Mouse (Mus musculus): ENCODE results near the gene Gng12. TPM values are rescaled to one million over a fixed set of nuclear protein-coding genes. Genes with fewer than 3 reads are reported as not detected.
"Not testable (repeated sequence)": the region's sequence is repeated elsewhere in the genome, so short reads cannot be mapped to it uniquely, and the experiment has no call there.

Gng12 gene
- polyA plus RNA-seq, 1 experiment from 2014 or later, result 169 TPM

- POLR2A ChIA-PET, result interaction anchor here (0.9 kb wide), 1 partner anchor 31 kb away, joined by 5 read pairs; no protein-coding TSS in a partner anchor
- in situ Hi-C loops (cut with MboI; ENCODE audit: low pct_unique_long_range_greater_than_20kb), result no loop called here
- DNase-seq (ENCODE audit: low read depth, low spot score) (no peak), ATAC-seq (no peak)
- no peak for TF ChIP-seq CTCF (IDR thresholded peaks at IDR 0.05)
- CTCF ChIA-PET, result interaction anchor here (1.0 to 2.0 kb wide), 2 partner anchors 10 to 53 kb away, joined by 3 to 4 read pairs; no protein-coding TSS in a partner anchor
- H3K27me3 ChIP-seq, result no peaks in the 10 kb centered on the region
These were observed 119.7 kb downstream of the Gng12 start for GRCm38 (mm10) chr6:67015739-67016519.

GRCm38 (mm10) chr6:67016520-67017111 lies 120.4 kb downstream of the Gng12 start:
- ATAC-seq (no peak), DNase-seq (ENCODE audit: low read depth, low spot score) (no peak)
- ChIA-PET POLR2A (interaction anchor here (0.9 kb wide), 1 partner anchor 31 kb away, joined by 5 read pairs; no protein-coding TSS in a partner anchor), CTCF (interaction anchor here (1.4 to 2.0 kb wide), 2 partner anchors 10 to 54 kb away, joined by 4 to 5 read pairs; no protein-coding TSS in a partner anchor)
- H3K27me3 ChIP-seq, result no peaks in the 10 kb centered on the region
- in situ Hi-C loops (cut with MboI; ENCODE audit: low pct_unique_long_range_greater_than_20kb), result no loop called here
- TF ChIP-seq CTCF (IDR thresholded peaks at IDR 0.05), result no peak

GRCm38 (mm10) chr6:67018365-67018764 lies 122.2 kb downstream of the Gng12 start:
- no peaks in the 10 kb centered on the region for H3K27me3 ChIP-seq
- ChIA-PET POLR2A (no interaction called here), CTCF (no interaction called here)
- in situ Hi-C loops (cut with MboI; ENCODE audit: low pct_unique_long_range_greater_than_20kb), result no loop called here
- TF ChIP-seq CTCF (IDR thresholded peaks at IDR 0.05), result no peak
- no peak for ATAC-seq
- DNase-seq (ENCODE audit: low read depth, low spot score), result no peak

GRCm38 (mm10) chr6:67019001-67019400 lies 122.8 kb downstream of the Gng12 start:
- CTCF ChIA-PET; POLR2A ChIA-PET; in situ Hi-C loops (cut with MboI; ENCODE audit: low pct_unique_long_range_greater_than_20kb); DNase-seq (ENCODE audit: low read depth, low spot score); H3K27me3 ChIP-seq; ATAC-seq: not testable (repeated sequence)

- ChIA-PET POLR2A (no interaction called here), CTCF (interaction anchor here (1.7 kb wide), 1 partner anchor 56 kb away, joined by 3 read pairs; no protein-coding TSS in a partner anchor)
- no peak for TF ChIP-seq CTCF (IDR thresholded peaks at IDR 0.05)
- DNase-seq (ENCODE audit: low read depth, low spot score), result no peak
- no peaks in the 10 kb centered on the region for H3K27me3 ChIP-seq
- ATAC-seq, result no peak
- in situ Hi-C loops (cut with MboI; ENCODE audit: low pct_unique_long_range_greater_than_20kb), result no loop called here
These were observed 125.1 kb downstream of the Gng12 start for GRCm38 (mm10) chr6:67021308-67021707.

GRCm38 (mm10) chr6:67023729-67024128 lies 127.5 kb downstream of the Gng12 start:
- ChIA-PET POLR2A (no interaction called here), CTCF (no interaction called here)
- H3K27me3 ChIP-seq, result no peaks in the 10 kb centered on the region
- in situ Hi-C loops (cut with MboI; ENCODE audit: low pct_unique_long_range_greater_than_20kb), result no loop called here
- DNase-seq (ENCODE audit: low read depth, low spot score), result no peak
- no peak for TF ChIP-seq CTCF (IDR thresholded peaks at IDR 0.05)
- ATAC-seq, result no peak

- in situ Hi-C loops (cut with MboI; ENCODE audit: low pct_unique_long_range_greater_than_20kb), result loop anchor here (5.0 kb wide), 1 partner anchor 59 kb away; no protein-coding TSS in a partner anchor
These were observed 130.5 kb downstream of the Gng12 start for GRCm38 (mm10) chr6:67026661-67027060.

GRCm38 (mm10) chr6:67027438-67028142 lies 131.4 kb downstream of the Gng12 start:
- ChIA-PET CTCF (interaction anchor here (0.8 to 1.2 kb wide), 3 partner anchors 60 to 131 kb away, joined by 3 to 4 read pairs (median 4); no protein-coding TSS in a partner anchor), POLR2A (interaction anchor here (1.4 kb wide), 1 partner anchor 9 kb away, joined by 6 read pairs; the partner anchor contains the start of gene Gadd45a)
- no peaks in the 10 kb centered on the region for H3K27me3 ChIP-seq
- TF ChIP-seq CTCF (IDR thresholded peaks at IDR 0.05), result no peak
- in situ Hi-C loops (cut with MboI; ENCODE audit: low pct_unique_long_range_greater_than_20kb), result loop anchor here (5.0 kb wide), 1 partner anchor 60 kb away; no protein-coding TSS in a partner anchor
- DNase-seq (ENCODE audit: low read depth, low spot score), result no peak
- ATAC-seq, result peak; percentile 40

More at GRCm38 (mm10) chr6:67026661-67027060, 130.5 kb downstream of the Gng12 start:
- DNase-seq (ENCODE audit: low read depth, low spot score), result no peak
- ChIA-PET POLR2A (no interaction called here), CTCF (interaction anchor here (0.8 to 1.4 kb wide), 3 partner anchors 9 to 116 kb away, joined by 3 to 5 read pairs (median 3); no protein-coding TSS in a partner anchor)
- H3K27me3 ChIP-seq, result no peaks in the 10 kb centered on the region
- no peak for TF ChIP-seq CTCF (IDR thresholded peaks at IDR 0.05)
- ATAC-seq, result no peak

GRCm38 (mm10) chr6:67029312-67029950 lies 133.2 kb downstream of the Gng12 start:
- H3K27me3 ChIP-seq, result no peaks in the 10 kb centered on the region
- ATAC-seq (no peak), DNase-seq (ENCODE audit: low read depth, low spot score) (no peak)
- ChIA-PET POLR2A (no interaction called here), CTCF (interaction anchor here (1.4 kb wide), 1 partner anchor 66 kb away, joined by 6 read pairs; no protein-coding TSS in a partner anchor)
- in situ Hi-C loops (cut with MboI; ENCODE audit: low pct_unique_long_range_greater_than_20kb), result loop anchor here (5.0 kb wide), 1 partner anchor 62 kb away; no protein-coding TSS in a partner anchor
- no peak for TF ChIP-seq CTCF (IDR thresholded peaks at IDR 0.05)

- ChIA-PET POLR2A (no interaction called here), CTCF (interaction anchor here (1.1 to 2.4 kb wide), 3 partner anchors 67 to 109 kb away, joined by 3 to 8 read pairs (median 6); no protein-coding TSS in a partner anchor)
- TF ChIP-seq CTCF (IDR thresholded peaks at IDR 0.05), result no peak
- ATAC-seq (no peak), DNase-seq (ENCODE audit: low read depth, low spot score) (no peak)
- no peaks in the 10 kb centered on the region for H3K27me3 ChIP-seq
- in situ Hi-C loops (cut with MboI; ENCODE audit: low pct_unique_long_range_greater_than_20kb), result loop anchor here (5.0 kb wide), 1 partner anchor 63 kb away; no protein-coding TSS in a partner anchor
These were observed 133.8 kb downstream of the Gng12 start for GRCm38 (mm10) chr6:67029987-67030386.
